Comparison of ENCODE assay signal across 9 mouse cellular contexts in the genomic region with DNA sequence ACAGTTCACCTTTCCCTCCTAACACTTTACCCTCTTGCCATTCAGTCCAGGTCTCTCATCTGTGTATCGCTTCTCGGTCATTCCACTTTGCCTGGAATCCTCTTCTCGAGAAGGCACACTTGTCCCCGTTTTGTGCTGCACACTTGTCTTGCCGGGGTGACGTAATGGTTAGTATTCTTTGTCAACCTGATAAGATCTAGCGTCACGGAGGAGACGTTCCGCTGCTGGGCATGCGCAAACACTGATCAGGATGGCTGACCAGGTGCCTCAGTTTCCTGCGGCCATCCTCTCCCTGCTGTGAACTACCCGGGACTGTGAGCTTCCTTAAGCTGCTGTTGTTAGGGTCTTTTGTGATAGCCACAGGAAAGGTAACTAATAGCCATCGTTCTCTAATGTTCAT. TPM values are rescaled to one million over a fixed set of nuclear protein-coding genes. Genes with fewer than 3 reads are reported as not detected.
DNase-seq lines count a peak whose midpoint lies in the region; ATAC-seq and TF ChIP-seq lines count a peak whose summit lies in the region.
"Had no signal": no experiment of that assay in that cellular context is flagged by ENCODE, and none has a peak within 500 bp of the region (broad histone marks: within the 10 kb centered on the region; RNA-seq: fewer than 3 reads in every experiment).

No protein-coding gene starts in this region.

- no peak for TF ChIP-seq CTCF in hindbrain, postnatal 0 days (IDR thresholded peaks at IDR 0.05; ENCODE audit: low read depth)

- H3K4me1 ChIP-seq in hindbrain, postnatal 0 days (ENCODE audit: insufficient read depth, low read length) = no peaks in the 10 kb centered on the region
- no peaks in the 10 kb centered on the region for H3K4me1 ChIP-seq in hindbrain, embryonic 12.5 days
- no peaks in the 10 kb centered on the region; the same call in 1 of the 2 replicates for H3K4me1 ChIP-seq in lung, embryonic 16.5 days (replicated peaks; ENCODE audit: control insufficient read depth, insufficient read depth, low read length)

- no peak for DNase-seq in hindbrain, postnatal 0 days (ENCODE audit: low spot score)
- peak; percentile 49 for DNase-seq in CD4-positive helper T cell, adult 2 months (ENCODE audit: low read depth, low spot score)
- DNase-seq in brain, adult 2 months (ENCODE audit: low read depth, low spot score) = peak; percentile 37
- no peak for DNase-seq in ovary, postnatal 14 days (ENCODE audit: low spot score)
- DNase-seq in right cerebral cortex, adult 18-20 months = no peak
- DNase-seq: layer of hippocampus, postnatal 36 days had no signal

- no peaks in the 10 kb centered on the region for H3K27me3 ChIP-seq in hindbrain, postnatal 0 days (ENCODE audit: insufficient read depth, low read length)
- H3K27me3 ChIP-seq in hindbrain, embryonic 12.5 days = peaks cover 14% of the 10 kb centered on the region; the same call in 1 of the 2 replicates
- H3K27me3 ChIP-seq in lung, embryonic 16.5 days (ENCODE audit: control insufficient read depth, insufficient read depth, low read depth, low read length) = no peaks in the 10 kb centered on the region

- no peak overlapping the region for H3K4me3 ChIP-seq in hindbrain, postnatal 0 days (ENCODE audit: low read length)
- no peak overlapping the region for H3K4me3 ChIP-seq in hindbrain, embryonic 12.5 days
- H3K4me3 ChIP-seq in lung, embryonic 16.5 days (ENCODE audit: low read length) = 0 out of 2 replicates have a peak overlapping the region, but pooled peaks have one; percentile 9

- no peak for ATAC-seq in hindbrain, postnatal 0 days
- no peak for ATAC-seq in hindbrain, embryonic 12.5 days (ENCODE audit: low FRiP score)
- ATAC-seq in lung, embryonic 16.5 days (ENCODE audit: low read depth) = no peak
- ATAC-seq: forebrain, embryonic 16.5 days had no signal

- no peaks in the 10 kb centered on the region for H3K9me3 ChIP-seq in hindbrain, postnatal 0 days (ENCODE audit: low read length)
- no peaks in the 10 kb centered on the region for H3K9me3 ChIP-seq in hindbrain, embryonic 12.5 days (replicated peaks)
- H3K9me3 ChIP-seq in lung, embryonic 16.5 days (ENCODE audit: control insufficient read depth, low read length) = no peaks in the 10 kb centered on the region; the same call in 1 of the 2 replicates

- no peaks in the 10 kb centered on the region for H3K36me3 ChIP-seq in hindbrain, postnatal 0 days (ENCODE audit: insufficient read depth, low read length)
- H3K36me3 ChIP-seq in hindbrain, embryonic 12.5 days = no peaks in the 10 kb centered on the region
- H3K36me3 ChIP-seq in lung, embryonic 16.5 days (ENCODE audit: control insufficient read depth, insufficient read depth, low read length) = no peaks in the 10 kb centered on the region

- 53% methylated on average over 14 of the region's 14 CpGs for WGBS in hindbrain, postnatal 0 days
- 61% methylated on average over 14 of the region's 14 CpGs for WGBS in hindbrain, embryonic 12.5 days
- WGBS in lung, embryonic 16.5 days = 29% methylated on average over 14 of the region's 14 CpGs

- H3K27ac ChIP-seq in hindbrain, postnatal 0 days = no peak overlapping the region
- no peak overlapping the region for H3K27ac ChIP-seq in hindbrain, embryonic 12.5 days
- no peak overlapping the region for H3K27ac ChIP-seq in lung, embryonic 16.5 days (ENCODE audit: low read length)

- no peak overlapping the region for H3K9ac ChIP-seq in hindbrain, postnatal 0 days (replicated peaks; ENCODE audit: low read length)
- H3K9ac ChIP-seq in hindbrain, embryonic 12.5 days = no peak overlapping the region
- no peak overlapping the region for H3K9ac ChIP-seq in lung, embryonic 16.5 days (ENCODE audit: low read length)

- H3K4me2 ChIP-seq in hindbrain, postnatal 0 days (ENCODE audit: low read depth, low read length) = 0 out of 2 replicates have a peak overlapping the region, but pooled peaks have one; percentile 11
- no peak overlapping the region for H3K4me2 ChIP-seq in hindbrain, embryonic 12.5 days (replicated peaks)
- H3K4me2 ChIP-seq in lung, embryonic 16.5 days (ENCODE audit: low read depth, low read length) = peak overlapping the region; percentile 45

RNA-seq across cellular contexts. Expression of gene Cdca7, which starts 17.1 kb away (rescaled TPM):
- 17.5 and 21.3 TPM in 2 replicates for total RNA-seq in hindbrain, postnatal 0 days (2014; rRNA removed)
- polyA plus RNA-seq in hindbrain, postnatal 0 days (2015; fragmentation: Nextera tagmentation; extraction: Ambion mirVana) = 12.8 and 14.4 TPM in 2 replicates
- 100 and 101 TPM in 2 replicates for polyA plus RNA-seq in hindbrain, embryonic 12.5 days (2016; fragmentation: Nextera tagmentation; extraction: Ambion mirVana)
- 130 and 137 TPM in 2 replicates for polyA plus RNA-seq in lung, embryonic 16.5 days (2015; fragmentation: Nextera tagmentation; extraction: Ambion mirVana)

Comparison
In these comparisons a context has a peak if more than half of its experiments do, and no peak if none do; other contexts are left out.
1. DNase-seq: peak in CD4-positive helper T cell, adult 2 months (single experiment) and brain, adult 2 months (single experiment); none in hindbrain, postnatal 0 days (single experiment), ovary, postnatal 14 days (single experiment) and right cerebral cortex, adult 18-20 months (single experiment).